Mouse (Mus musculus): ENCODE results near the gene Cdk10.
"Not testable (repeated sequence)": the region's sequence is repeated elsewhere in the genome, so short reads cannot be mapped to it uniquely, and the experiment has no call there.

The Cdk10 gene

DNA sequence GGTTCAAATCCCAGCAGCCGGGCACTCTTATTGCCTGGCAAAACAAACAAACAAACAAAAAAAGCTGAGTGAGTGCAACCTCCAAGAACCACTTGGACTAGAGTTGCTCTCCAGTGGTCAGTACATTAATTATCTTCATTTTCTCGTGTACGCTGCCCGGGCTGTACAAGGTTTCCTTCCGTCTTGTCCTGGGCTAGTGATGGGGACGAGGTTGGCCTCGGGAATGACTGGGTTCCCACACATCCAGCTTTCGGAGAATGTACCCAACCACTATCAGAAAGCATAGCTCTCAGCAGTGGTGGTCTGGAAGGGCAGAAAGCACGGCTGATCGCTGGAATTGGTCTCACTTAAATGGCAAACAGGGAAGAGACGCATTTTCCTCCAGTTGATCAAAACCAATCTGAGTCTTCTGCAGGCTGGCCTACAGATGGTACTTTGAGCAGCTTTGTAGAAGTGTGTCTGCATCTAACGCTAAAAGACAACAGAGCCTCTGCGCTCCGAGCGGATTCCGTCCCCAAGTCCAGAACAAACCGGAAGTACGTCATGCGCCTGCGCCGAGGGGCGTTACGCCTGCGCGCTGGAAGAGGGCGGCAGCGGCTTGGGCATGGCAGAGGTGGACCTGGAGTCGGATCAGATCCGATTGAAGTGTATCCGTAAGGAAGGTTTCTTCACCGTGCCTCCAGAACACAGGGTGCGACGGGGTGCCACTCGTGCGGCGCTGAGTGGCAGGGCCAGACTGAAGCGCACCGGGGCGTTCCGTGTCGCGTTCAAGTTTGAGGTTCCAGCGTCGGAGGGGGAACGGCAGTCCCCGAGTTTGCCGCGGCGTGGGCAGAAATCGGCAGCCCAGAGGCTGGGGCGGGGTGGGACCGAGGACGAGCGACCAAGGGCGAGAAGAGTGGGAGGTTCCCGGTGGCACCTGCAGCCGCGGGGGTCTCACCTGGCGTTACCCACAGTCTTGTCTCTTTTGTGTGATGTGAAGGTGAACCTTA, at the start of gene Cdk10:
TSS of gene Cdk10 (plus strand) at position 565 of the 989 bp plus-strand sequence.
- DNase-seq: peak; percentile 90 to 94

DNA sequence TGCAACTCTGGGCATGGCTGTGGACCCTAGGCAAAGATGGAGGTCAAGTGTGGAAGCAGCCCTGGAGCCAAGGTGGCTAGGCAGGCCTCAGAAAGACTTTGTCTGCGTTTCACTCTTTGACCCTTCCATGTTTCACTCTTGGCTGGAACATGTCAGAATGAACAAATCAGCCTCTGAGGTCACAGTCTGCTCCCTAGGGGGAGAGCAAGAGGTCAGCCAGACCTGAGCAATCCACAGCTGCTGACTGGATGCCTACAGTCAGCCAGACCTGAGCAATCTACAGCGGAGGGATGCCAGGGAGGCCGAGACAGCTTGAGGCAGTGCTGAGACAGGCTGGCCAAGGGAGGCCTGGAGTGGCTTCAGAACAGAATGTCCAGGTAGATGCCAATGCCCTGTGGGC, 43.3 kb upstream of the Cdk10 start:
- peak; percentile 85 for DNase-seq

DNA sequence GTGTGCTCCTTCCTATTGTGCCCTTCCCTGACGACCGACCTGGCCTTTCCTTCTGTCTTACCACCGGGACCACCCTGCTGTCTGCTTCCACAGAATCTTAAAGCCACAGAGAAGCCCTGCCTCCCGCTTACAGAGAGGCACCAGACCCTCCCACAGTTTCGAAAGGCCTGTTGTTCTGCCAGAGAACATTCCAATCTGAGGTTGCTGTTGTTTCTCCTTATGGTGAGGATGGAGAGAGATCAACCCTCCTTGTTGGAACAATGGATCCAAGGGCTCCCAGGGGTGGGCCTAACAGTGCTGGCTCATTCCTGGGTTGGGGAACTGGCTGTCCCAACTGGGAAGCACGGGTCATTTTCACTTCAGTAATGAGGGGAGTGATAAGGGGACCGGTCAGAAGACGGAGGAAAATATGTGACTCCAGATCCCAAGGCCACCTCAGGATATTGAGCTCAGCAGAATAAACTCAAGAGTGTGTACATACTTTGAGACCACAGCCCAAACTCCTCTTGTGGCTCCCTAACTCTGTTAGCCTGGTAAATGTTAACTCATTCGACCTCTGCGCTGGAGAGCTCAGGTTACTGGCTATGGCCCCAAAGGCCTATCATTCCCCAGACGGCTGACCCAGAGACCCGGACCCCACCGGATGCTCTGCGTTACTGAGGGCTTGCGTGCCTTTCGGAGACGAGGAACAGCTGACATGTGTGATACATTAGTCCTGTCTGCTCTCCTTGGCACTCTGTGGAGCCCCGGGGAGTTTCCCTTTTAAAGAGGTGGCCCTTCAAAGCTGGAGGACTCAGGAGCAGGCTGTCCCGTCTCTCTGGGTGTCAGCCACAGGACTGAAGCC, 38.9 kb upstream of the Cdk10 start, which contains the start of gene Dpep1:
TSS of gene Dpep1 (plus strand) at position 677 of the 844 bp plus-strand sequence.
- peak; percentile 62 to 66 for DNase-seq

DNA sequence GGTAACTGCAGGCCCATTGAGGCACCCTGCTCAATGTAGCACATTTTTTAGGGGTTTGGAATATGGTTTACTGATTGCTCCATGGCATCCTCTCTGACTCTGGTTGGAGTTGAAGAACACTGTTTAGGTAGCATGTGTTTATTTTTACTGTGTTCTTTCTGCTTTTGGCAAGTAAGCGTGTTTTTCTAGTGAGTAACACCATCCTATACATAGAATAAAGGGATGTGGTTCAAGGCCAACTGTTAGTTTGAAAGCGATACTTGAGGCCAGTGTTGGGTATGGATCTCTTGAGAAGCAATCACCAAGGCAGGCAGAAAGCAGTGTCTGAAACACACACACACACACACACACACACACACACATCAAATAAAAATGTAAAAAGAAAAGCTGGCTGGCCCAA, 36.6 kb upstream of the Cdk10 start:
- no peak for DNase-seq

DNA sequence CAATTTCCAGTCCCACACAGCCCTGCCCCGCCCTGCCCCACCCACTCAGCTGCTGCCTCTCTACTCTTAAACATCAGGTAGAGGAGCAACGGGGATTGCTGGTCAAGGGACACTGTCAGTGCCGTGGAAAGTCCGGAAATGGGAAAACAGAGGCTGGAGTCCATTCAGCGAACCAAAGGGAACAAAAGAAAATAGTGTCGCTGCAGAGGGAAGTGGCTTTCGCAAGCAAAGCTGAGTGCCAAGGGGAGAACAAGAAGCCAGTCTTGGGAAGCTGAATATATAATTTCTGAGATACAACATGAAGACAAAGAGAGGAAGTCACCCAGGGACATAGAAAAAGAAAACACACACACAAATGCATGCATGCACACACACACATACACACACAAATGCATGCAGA, 35.8 kb upstream of the Cdk10 start:
- no peak for DNase-seq

DNA sequence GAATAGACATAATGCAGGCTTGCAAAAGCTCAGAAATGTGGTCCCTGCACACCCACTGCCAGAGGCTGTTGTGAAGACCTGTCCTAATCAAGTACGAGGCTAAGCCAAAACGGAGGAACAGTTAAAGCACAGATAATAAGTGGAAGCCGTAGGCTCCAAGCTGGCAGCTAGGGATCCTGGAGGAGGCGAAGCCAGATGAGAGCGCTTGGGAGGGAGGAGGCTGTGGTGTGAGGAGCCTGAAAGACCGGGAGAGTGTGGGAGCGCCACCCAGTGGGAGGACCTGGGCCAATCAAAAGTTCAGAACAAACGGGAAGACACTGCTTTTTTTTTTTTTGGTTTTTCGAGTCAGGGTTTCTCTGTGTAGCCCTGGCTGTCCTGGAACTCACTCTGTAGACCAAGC, 34.0 kb upstream of the Cdk10 start:
- peak; percentile 70 to 87 for DNase-seq

DNA sequence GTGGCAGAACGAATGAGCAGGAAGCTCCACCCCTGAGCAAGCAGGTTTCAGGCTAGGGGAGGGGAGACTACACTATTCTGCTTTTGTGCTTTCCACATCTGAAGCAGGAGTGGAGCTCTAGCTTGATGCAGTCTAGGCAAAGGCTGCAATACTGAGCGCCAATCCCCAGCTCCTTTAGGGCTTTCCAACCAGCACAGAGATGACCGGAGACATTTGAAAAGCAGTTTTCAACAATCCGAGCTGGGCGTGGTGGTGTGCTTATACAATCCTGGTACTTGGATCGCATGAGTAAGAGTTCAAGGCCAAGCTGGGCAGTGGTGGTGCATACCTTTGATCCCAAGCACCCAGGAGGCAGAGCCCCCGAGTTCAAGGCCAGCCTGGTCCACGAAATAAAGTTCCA, 32.7 kb upstream of the Cdk10 start:
- DNase-seq: no peak

DNA sequence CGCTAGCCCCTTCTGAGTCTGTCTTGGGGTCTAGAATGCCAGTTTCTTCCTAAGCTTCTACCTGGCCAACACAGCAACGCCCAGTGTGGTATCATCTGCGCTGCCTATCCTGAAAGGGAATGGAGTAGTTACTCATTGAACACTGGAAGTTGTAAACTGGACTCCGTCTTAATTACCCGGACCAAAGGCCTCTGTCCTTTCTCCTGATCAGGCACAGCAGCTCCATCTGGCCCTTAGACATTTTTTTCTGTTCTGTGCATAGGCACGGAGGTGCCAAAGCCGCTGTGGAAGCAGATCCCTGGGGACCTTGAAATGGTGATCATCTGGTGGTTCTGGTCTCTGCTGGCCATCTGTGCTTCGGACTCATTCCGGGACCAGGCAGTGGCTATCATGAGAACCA, 30.9 kb upstream of the Cdk10 start:
- peak; percentile 56 to 63 for DNase-seq

DNA sequence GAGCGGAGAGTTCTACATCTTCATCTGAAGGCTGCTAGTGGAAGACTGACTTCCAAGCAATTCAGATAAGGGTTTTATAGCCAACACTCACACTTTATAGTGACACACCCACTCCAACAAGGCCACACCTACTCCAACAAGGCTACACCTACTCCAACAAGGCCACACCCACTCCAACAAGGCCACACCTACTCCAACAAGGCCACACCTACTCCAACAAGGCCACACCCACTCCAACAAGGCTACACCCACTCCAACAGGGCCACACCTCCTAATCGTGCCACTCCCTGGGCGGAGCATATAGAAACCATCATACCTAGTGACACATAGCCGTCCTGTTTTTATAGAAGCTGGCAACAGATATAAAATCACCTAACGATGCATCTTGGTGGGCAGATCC, 27.6 kb upstream of the Cdk10 start:
- not testable (repeated sequence) for DNase-seq

DNA sequence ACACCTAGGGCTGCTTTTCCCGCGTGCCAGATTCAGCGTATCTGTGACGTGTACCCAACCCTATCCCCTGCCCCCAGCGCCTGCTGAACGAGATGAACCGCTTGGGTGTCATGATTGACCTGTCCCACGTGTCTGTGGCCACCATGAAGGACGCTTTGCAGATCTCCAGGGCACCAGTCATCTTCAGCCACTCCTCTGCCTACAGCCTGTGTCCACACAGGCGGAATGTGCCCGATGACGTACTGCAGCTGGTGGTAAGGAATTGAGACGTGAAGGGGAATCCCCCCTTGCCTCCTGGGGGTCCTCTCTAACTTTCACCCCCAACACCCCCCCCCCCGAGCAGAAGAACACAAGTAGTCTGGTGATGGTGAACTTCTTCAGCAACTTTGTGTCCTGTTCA, 24.8 kb upstream of the Cdk10 start:
- no peak for DNase-seq

DNA sequence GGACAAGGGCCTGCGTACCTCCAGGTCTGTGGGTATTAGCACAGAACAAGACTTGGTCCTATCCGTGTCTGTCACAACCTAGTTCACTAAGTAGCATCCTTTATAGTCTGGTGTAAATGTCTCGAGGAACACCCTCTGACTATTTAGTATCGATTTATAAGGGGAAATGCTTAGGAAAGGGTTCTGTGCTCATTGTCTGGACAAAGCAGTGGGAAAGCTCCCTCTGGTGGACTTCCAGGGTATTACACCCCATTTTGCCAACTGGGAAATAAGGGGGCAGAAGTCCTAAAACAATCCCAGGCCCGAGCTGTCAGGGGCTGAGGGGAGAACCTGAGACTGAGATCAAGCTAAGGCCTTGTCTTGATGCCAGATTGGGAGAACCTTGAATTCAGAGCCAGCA, 22.4 kb upstream of the Cdk10 start:
- DNase-seq: peak; percentile 43 to 77

DNA sequence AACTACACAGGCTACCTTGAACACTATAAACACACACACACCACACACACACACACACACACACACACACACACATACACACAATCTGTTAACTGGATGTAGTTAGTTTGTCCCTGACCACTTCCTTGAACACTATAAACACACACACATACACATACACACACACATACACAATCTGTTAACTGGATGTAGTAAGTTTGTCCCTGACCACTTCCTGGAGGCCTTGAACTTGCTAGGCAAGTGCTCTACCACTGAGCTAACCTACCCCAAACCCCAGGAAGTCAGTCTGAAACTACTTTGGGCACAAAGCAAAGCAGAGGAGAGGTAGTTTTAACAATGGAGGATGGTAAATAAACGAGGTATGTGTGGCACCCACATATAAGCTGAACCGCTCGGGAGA, 21.1 kb upstream of the Cdk10 start:
- no peak for DNase-seq

DNA sequence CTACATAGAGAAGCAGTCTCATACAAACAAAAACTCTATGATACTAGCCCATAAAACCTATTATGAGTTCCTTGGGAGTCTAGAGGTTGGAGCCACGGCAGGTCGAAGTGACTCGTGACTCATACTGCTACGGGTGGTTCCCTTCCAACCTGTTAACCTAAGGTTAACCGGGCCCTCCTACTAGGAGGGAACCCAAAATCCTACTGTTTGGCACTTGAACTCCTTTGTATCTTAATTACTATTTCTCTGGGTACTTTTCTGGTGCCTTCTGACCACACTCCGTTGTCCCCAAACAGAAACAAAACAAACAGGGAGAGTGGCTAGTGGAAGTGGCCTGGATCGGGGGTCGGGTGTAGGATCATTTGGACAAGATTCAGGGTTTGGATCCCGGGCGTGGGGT, 12.8 kb upstream of the Cdk10 start:
- DNase-seq: no peak

DNA sequence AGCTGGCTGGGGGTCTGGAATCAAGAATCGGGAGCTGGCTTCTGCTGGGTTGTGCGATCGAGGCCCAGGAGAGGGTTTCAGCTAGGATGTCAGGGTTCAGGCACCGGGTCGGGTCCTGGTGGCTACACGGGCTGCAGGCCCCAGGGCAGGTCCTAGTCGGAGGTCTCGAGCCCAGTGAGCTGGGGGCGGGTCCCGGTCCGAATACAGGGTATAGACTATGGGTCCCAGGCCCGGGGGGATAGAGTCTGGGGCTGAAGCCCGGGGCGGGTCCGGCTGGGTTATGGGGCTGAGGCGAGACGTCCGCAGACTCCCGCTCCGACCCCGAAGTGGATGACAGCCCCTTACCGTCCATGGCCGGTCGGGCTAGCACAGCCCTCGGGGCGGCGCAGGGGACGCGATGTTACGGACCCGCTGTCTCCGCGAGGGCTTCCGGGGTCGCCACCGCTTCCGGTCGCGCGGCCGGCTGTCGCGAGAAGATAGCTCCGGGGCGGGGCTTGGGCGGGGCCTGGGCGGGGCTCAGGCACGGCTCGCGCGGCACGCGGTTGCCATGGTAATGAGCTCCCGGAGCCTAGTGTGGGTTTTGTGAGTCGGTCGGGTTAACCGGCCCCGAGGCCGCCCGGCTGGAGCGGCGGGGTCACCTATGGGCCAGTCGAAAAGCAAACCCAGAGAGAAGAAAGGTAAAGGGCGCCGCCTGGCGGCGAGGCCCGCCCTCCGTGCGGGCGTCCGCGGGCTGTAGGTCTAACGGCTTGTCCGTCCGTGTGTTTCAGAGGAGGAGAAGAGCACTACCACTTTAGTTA, 12.1 kb upstream of the Cdk10 start, which contains the start of the genes Chmp1a and Spata33:
TSS of gene Chmp1a (minus strand) at position 443 of the 797 bp plus-strand sequence.
TSS of gene Spata33 (plus strand) at position 512 of the 797 bp plus-strand sequence.
- peak; percentile 94 to 96 for DNase-seq

DNA sequence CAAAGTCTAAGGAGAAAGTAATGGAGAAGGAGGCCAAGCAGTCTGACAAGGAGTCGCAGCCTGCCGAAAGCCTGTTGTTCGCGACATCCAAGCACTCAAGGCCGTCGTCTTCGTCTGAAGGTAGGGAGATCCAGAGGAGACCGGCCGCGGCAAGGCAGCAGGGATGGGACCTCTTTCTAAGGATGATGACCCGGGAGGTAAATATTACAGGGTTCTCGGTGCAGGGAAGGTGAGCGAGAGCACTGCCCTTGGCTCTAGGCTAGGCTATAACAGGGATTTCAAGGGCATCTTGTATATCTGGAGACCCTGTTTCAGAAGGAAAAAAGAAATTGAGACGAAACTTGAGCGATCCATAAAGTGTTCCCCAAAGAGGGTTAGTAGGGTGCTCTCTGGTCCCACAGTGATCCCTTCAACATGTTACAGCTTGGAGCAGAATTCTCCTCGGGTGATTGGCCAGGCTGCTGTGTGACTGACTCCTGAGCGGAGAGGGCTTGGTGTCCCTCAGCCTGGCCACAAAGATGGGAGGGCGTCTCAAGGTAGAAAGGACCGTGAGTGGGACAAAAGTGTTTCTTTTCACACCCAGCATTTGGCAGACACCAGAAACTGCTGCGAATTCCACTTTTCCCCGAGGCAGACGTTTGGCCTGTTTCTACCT, 11.4 kb upstream of the Cdk10 start:
- DNase-seq: no peak

DNA sequence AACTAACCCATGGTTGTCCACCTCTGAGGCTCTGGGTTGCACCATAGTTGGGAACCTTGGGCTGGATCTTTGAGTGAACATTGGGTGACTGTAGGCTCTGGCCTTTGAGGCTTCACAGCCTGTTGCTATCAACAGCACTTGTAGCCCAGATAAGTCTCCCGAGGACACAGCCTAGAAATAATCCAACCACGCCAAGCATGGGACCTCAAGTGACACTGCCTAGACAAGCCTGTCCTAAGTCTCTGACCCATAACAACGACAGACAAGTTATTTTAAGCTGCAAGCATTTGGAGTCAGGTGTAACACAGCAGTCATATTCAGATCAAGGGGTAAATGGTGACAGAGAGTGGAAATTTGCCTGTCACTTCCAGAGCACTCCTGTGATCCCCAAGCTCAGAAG, 9.2 kb upstream of the Cdk10 start:
- no peak for DNase-seq

DNA sequence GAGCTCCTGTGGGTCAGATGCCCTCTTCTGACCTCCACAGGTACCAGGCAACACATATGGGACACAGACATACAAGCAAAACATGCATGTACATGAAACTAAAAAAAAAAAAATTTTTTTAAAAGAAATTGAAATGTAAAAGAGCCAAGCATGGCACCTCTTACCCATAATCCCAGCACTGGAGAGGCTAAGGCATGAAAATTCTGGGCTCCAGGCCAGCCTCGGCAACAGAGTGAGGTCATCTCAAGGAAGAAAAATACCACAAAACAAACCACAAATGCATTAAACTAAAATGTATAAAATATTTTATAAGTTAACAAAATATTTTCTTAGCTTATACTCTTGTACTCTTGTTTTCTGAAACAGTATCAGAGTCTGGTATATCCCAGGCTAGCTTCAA, 3.7 kb upstream of the Cdk10 start:
- DNase-seq: no peak

DNA sequence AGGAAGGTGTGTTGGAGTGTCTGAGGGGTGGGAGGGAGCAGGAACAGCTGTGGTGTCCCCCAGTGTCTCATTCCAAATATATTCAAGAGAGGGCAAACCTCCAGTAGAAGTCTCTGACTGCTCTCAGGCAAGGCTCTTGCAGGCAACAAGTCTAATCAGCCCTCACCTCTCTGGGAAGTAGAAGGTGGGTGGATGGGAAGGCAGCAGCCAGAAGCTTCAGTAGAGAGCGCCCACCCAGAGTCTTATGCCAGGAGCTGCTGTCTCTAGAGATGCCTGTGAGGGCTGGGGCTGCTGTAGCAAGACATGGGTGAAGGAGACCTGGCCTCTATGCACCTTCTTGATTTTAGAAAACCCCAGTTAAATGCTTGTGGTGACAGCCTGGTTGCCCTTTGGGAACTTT, 3.8 kb downstream of the Cdk10 start:
- DNase-seq: no peak

DNA sequence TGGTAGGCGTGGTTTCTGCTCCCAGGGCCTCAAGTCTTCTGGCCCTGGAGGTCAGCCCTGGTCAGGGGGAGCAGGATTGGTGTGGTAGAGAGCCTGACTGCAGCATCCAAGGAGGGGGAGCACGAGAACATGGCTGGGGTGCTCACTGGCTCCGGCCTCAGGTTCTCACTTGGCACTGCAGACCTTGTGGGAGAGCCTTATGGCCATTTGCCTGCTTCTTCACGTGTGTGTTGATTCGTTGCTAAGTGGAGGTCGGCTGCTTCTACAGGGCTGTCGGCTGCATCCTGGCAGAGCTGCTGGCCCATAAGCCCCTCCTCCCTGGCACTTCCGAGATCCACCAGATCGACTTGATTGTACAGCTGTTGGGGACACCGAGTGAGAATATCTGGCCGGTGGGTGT, 5.7 kb downstream of the Cdk10 start:
- DNase-seq: not testable (repeated sequence)

DNA sequence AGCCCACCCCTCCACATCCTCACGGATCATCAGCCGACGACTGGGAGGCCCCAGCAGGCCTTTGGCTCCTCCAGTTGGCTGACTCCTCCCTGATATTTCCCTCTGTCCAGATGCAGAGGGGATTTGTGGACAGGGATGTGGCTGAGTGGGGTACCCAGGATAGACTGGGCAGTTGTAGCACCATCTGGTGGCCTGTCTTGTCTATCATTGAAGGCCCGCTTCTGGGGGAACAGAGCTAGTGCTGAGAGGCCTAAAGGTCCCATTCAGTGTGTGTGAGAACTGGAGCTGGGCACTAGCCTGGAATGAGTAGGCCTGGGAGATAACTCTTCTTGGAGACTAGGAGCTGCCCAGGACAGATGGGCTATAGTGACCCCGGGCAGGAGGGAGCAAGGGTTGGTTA, 7.1 kb downstream of the Cdk10 start:
- no peak for DNase-seq

DNA sequence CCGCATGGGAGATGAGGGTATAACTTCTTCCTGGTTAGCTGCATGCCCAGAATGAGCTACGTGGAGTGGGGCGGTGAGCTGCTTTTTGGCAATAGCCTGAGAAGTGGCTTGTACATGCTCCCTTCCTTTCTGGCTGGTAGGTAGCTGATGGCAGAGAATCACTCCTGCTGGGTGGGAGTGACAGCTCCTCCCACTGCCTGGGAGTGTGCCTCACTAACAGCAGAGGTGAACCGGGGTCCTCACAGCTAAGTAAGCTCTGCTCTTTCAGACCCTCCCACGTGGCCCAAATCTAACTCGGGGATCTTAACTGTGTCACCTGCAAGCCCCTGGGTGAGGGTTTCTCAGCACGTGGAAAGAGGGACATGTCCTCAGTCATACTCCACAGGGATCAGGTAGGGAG, 7.9 kb downstream of the Cdk10 start:
- DNase-seq: no peak

DNA sequence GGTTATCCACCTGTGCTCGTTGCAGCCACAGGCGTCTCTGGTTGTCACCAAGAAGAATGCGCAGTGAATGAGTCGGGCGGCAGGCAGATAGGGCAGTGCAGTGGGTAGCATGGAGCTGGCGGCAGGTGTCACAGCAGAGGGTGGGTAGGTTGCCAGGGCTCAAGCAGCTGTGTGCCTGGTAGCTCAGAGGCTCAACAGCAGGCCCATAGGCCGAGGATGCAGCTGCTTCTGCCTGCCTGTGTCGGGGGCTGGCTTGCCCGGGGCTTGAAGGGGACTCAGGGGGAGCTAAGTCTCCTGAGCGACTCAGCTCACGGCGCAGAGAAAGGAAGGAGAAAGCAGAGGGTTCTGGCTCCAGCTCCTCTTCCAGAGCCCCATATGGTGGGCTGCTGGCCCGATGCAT, 8.7 kb downstream of the Cdk10 start:
- DNase-seq: no peak

Data from kidney, adult 8-10 months (tissue).